Mouse (Mus musculus) midbrain, postnatal 0 days (tissue): ENCODE results near the gene Pakap. TPM values are rescaled to one million over a fixed set of nuclear protein-coding genes. Genes with fewer than 3 reads are reported as not detected.

Source experiments
- ATAC-seq: fragments of 200-750 bp; cut with Nextera tagmentation; 2 replicates; pipeline ENCODE4 v1.8.0; 2017; ENCODE audit warnings: moderate number of reproducible peaks, mild to moderate bottlenecking, moderate TSS enrichment, moderate library complexity; ENCODE audit not compliant: low FRiP score
- DNase-seq: peaks from one replicate; pipeline ENCODE4 v3.0.0-alpha.2; 2015; ENCODE audit warnings: low spot score
- H3K27ac ChIP-seq: fragments of 300-500 bp; sonication (generic); 2 replicates; pipeline ENCODE4 v1.5.1; 2014; ENCODE audit warnings: low read depth, mild to moderate bottlenecking, low read length, mixed read lengths
- H3K27me3 ChIP-seq: fragments of 300-500 bp; sonication (generic); 2 replicates; pipeline ENCODE4 v1.6.1; 2014; ENCODE audit warnings: low read length, control low read depth, mixed read lengths; ENCODE audit not compliant: insufficient read depth
- H3K36me3 ChIP-seq: fragments of 300-500 bp; sonication (generic); 2 replicates; pipeline ENCODE4 v1.6.1; 2014; ENCODE audit warnings: low read length, control low read depth, mixed read lengths; ENCODE audit not compliant: insufficient read depth
- H3K4me1 ChIP-seq: fragments of 300-500 bp; sonication (generic); 2 replicates; pipeline ENCODE4 v1.6.1; 2014; ENCODE audit warnings: mild to moderate bottlenecking, control low read depth, antibody characterized with exemption, low read length, mixed read lengths; ENCODE audit not compliant: insufficient read depth
- H3K4me2 ChIP-seq: fragments of 300-500 bp; sonication (generic); 2 replicates; pipeline ENCODE4 v1.6.1; 2014; ENCODE audit warnings: low read depth, mild to moderate bottlenecking, low read length, mixed read lengths; ENCODE audit not compliant: poor library complexity, severe bottlenecking
- H3K4me3 ChIP-seq: fragments of 300-500 bp; sonication (generic); 2 replicates; pipeline ENCODE4 v1.5.1; 2014; ENCODE audit warnings: low read depth, mild to moderate bottlenecking, low read length, moderate library complexity
- H3K9ac ChIP-seq: fragments of 300-500 bp; sonication (generic); replicated peaks from 2 replicates; pipeline ENCODE4 v1.6.1; 2014; ENCODE audit warnings: mild to moderate bottlenecking, low read length, moderate library complexity, mixed read lengths; ENCODE audit not compliant: poor library complexity, severe bottlenecking
- H3K9me3 ChIP-seq: fragments of 300-500 bp; sonication (generic); 2 replicates; pipeline ENCODE4 v1.6.1; 2016; ENCODE audit warnings: low read length, control low read depth
- CTCF ChIP-seq: IDR thresholded peaks from 2 replicates; pipeline ENCODE4 v1.5.1; 2016; ENCODE audit warnings: antibody characterized with exemption, mild to moderate bottlenecking
- WGBS: fragments of 180-500 bp; shearing (Covaris S2); extraction: QIAGEN DNeasy Blood & Tissue Kit; methylation state at CpG from one replicate; pipeline ENCODE4 v1.1.7; 2014; 5-methylcytosine and 5-hydroxymethylcytosine counted together
- polyA plus RNA-seq: library from polyadenylated mRNA; unstranded; fragments of >200 nt; fragmentation: Nextera tagmentation; extraction: Ambion mirVana; gene quantifications from 2 replicates; pipeline ENCODE4 v1.2.1, GENCODE M21; 2015
- total RNA-seq: library from RNA; depleted of rRNA; stranded (reverse); fragments of >200 nt; gene quantifications from 2 replicates; pipeline ENCODE4 v1.2.3, GENCODE M21; 2014

Pakap gene
- total and polyA plus RNA-seq, 2 experiments from 2014 or later, result 8.4 to 13.5 TPM

GRCm38 (mm10) chr4:57592751-57593150 lies 24.8 kb downstream of the Pakap start:
- no peak overlapping the region for H3K9ac ChIP-seq
- no peak overlapping the region for H3K4me2 ChIP-seq
- DNase-seq (no peak), ATAC-seq (no peak)
- H3K27ac ChIP-seq, result no peak overlapping the region
- H3K4me1 ChIP-seq, result no peaks in the 10 kb centered on the region
- H3K36me3 ChIP-seq, result no peaks in the 10 kb centered on the region
- no peak for TF ChIP-seq CTCF
- H3K9me3 ChIP-seq, result no peaks in the 10 kb centered on the region
- H3K27me3 ChIP-seq, result no peaks in the 10 kb centered on the region
- WGBS, result 76% methylated on average over 4 of the region's 4 CpGs
- no peak overlapping the region for H3K4me3 ChIP-seq

- Histone ChIP-seq H3K4me2 (no peak overlapping the region), H3K9me3 (no peaks in the 10 kb centered on the region), H3K27me3 (no peaks in the 10 kb centered on the region), H3K4me3 (no peak overlapping the region), H3K36me3 (no peaks in the 10 kb centered on the region), H3K27ac (no peak overlapping the region), H3K4me1 (no peaks in the 10 kb centered on the region), H3K9ac (no peak overlapping the region)
- ATAC-seq (no peak), DNase-seq (no peak)
- no peak for TF ChIP-seq CTCF
- WGBS, result 95% methylated on average over 6 of the region's 6 CpGs
These were observed 32.0 kb downstream of the Pakap start for GRCm38 (mm10) chr4:57599946-57600345.

GRCm38 (mm10) chr4:57600685-57601457 lies 32.9 kb downstream of the Pakap start:
- no peaks in the 10 kb centered on the region for H3K4me1 ChIP-seq
- ATAC-seq (no peak), DNase-seq (no peak)
- TF ChIP-seq CTCF, result no peak
- H3K36me3 ChIP-seq, result no peaks in the 10 kb centered on the region
- H3K4me3 ChIP-seq, result no peak overlapping the region
- no peak overlapping the region for H3K4me2 ChIP-seq
- no peak overlapping the region for H3K27ac ChIP-seq
- no peak overlapping the region for H3K9ac ChIP-seq
- H3K27me3 ChIP-seq, result no peaks in the 10 kb centered on the region
- 90% methylated on average over 11 of the region's 11 CpGs for WGBS
- no peaks in the 10 kb centered on the region for H3K9me3 ChIP-seq

GRCm38 (mm10) chr4:57601458-57601835 lies 33.5 kb downstream of the Pakap start:
- Histone ChIP-seq H3K9me3 (no peaks in the 10 kb centered on the region), H3K27me3 (no peaks in the 10 kb centered on the region), H3K4me3 (no peak overlapping the region), H3K4me2 (no peak overlapping the region), H3K27ac (no peak overlapping the region), H3K36me3 (no peaks in the 10 kb centered on the region), H3K9ac (no peak overlapping the region), H3K4me1 (no peaks in the 10 kb centered on the region)
- WGBS, result 82% methylated on average over 9 of the region's 9 CpGs
- DNase-seq (no peak), ATAC-seq (no peak)
- no peak for TF ChIP-seq CTCF

GRCm38 (mm10) chr4:57601903-57602617 lies 34.1 kb downstream of the Pakap start:
- no peak for DNase-seq
- H3K36me3 ChIP-seq, result no peaks in the 10 kb centered on the region
- WGBS, result 84% methylated on average over 10 of the region's 10 CpGs

GRCm38 (mm10) chr4:57606258-57606657 lies 38.3 kb downstream of the Pakap start:
- Histone ChIP-seq H3K27me3 (no peaks in the 10 kb centered on the region), H3K4me2 (no peak overlapping the region), H3K36me3 (no peaks in the 10 kb centered on the region), H3K9ac (no peak overlapping the region), H3K4me1 (no peaks in the 10 kb centered on the region), H3K4me3 (no peak overlapping the region), H3K27ac (no peak overlapping the region), H3K9me3 (no peaks in the 10 kb centered on the region)
- DNase-seq (no peak), ATAC-seq (no peak)
- no peak for TF ChIP-seq CTCF
- WGBS, result 83% methylated on average over 3 of the region's 3 CpGs

More at GRCm38 (mm10) chr4:57601903-57602617, 34.1 kb downstream of the Pakap start:
- Histone ChIP-seq H3K4me2 (no peak overlapping the region), H3K4me3 (no peak overlapping the region), H3K9me3 (no peaks in the 10 kb centered on the region), H3K9ac (no peak overlapping the region), H3K27me3 (no peaks in the 10 kb centered on the region), H3K27ac (no peak overlapping the region), H3K4me1 (no peaks in the 10 kb centered on the region)
- no peak for ATAC-seq
- no peak for TF ChIP-seq CTCF
